Mouse (Mus musculus) frontal cortex, postnatal 14 days (tissue): ENCODE results near the gene Trim63.

Experiments
- DNase-seq, 2 experiments: peaks; one replicate each; pipeline ENCODE4 v3.0.0; 2022; ENCODE audit warnings: low spot score in 2 of 2

The Trim63 gene

DNA sequence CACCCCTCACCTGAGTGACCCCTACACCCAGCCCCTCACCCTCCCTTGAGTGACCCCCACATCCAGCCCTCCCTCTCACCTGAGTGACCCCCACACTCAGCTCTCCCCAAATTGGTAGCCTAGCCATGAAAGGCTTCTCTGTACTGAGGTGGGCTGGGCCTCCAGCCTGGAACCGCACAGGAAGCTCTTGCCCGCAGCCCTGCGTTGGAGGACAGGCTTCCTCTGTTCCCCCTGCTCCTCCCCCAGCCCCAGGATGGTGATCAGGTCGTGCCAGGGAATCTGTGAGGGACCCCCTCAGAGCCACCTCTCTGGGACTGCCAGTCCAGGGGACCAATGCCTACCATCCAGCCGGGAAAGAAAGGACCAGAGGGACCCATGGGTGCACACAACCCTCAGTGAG lies 50.4 kb downstream of the Trim63 start:
- DNase-seq = no peak

DNA sequence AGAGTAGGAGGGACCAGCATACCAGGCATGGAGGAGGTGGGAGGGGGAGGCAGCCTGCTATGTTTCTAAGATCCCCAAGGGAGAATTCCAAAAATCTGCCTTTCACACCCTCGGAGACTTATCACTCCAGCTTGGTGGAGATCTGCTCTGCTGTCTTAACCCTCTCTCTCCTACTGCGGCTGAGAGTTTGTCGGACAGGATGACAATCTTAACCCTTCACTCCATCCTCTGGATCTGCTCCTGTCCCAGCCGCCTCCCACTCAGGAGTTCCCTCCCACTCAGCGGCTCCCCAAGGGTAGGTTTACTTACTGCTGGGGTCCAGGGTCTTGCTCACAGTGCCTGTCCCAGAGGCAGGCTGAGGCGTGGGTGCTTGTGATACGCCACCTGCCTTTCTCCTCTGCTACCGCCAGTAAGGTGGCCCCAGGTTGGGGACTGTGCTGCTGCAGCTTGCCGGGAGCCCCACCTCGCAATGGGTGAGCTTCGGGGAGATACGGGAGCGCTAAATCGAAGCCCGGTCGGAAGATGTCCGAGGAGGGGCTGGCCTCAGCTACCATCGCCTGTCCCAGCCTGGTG lies 55.8 kb downstream of the Trim63 start:
- DNase-seq = peak in 1 of 2 experiments; percentile 35

DNA sequence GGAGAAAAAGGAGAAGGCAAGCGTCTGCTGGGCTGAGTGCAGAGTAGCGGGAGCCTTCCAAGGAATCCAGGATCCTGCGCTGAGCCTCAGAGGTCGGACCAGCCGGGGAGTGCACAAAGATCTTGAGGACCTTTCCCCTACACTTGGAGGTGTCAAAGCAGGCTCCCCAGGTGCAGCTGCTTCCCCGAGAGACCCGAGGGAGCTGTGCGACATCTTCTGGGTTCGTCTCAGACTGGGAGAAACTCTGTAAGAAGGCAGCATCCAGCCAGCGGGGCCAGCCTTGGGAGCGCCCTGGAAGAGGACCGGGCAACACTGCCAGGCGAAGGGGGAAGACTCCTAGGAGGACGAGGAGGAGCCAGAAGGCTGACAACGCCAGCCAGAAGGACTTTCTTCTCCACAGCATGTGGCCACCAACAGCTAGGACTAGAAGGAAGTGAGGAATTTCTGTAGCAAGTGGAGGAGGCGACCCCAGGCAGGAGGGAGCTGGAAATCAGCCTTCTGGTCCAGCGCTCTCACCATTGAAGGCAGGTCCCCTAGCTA lies 56.5 kb downstream of the Trim63 start:
- DNase-seq = no peak

DNA sequence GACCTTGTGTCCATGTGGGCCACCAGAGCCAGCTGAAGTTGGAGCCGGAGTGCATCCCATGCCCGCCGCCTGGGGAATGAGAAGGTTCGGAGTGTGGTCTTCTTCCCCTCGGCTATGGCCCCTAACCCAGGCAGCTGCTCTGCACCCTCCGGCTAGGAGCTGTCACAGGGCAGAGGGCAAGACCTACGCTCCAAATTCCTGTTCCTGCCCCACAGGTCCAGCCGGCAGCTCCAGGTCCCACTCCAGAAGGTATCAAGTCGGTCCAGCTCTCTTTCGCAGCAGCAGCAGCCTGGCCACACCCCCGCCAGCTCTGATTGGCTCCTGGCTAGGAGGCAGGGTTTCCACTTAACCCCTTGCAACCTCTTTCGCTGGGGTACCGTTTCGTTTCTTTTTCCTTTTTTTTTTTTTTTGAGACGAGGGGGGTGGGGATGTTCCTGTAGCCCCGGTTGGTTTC lies 57.4 kb downstream of the Trim63 start:
- DNase-seq = peak; percentile 74 to 80

DNA sequence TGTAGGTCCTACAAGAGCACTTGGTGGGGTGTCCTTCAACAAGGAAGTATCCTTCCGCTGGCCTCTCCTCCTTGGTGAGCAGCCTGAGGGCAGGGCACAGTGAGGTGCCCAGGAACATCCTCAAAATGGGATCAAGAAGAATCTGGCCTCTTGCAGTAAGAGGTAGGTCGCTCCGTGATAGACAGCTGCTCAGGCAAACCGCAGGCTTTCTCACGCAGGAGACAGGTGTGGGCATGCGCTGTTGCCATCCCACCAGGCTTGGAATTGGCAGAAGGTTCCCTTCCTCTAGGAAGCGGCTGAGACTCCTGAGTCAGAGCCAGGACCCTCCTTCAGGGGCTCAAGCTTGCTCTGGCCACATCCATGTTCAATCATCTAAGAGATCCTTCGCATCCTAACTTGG lies 58.4 kb downstream of the Trim63 start:
- no peak for DNase-seq

DNA sequence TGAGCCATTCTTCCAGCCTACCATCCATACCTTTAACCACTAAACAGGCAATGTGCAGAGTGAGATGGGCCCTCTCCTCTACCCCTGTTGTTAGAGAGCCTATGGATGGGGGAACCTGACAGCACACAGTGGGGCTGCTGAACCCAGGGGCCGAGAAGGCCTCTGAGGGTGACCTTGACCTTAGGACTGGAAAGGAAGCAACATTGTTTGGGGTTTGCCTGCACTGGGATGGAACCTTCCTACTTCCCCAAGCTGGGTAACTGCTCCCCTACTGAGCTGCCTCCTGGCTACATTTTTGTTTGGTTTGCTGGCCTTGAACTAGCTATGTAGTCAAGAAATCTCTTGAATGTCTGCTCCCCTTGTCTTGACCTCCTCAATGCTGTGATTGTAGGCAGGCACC lies 59.4 kb downstream of the Trim63 start:
- no peak for DNase-seq

DNA sequence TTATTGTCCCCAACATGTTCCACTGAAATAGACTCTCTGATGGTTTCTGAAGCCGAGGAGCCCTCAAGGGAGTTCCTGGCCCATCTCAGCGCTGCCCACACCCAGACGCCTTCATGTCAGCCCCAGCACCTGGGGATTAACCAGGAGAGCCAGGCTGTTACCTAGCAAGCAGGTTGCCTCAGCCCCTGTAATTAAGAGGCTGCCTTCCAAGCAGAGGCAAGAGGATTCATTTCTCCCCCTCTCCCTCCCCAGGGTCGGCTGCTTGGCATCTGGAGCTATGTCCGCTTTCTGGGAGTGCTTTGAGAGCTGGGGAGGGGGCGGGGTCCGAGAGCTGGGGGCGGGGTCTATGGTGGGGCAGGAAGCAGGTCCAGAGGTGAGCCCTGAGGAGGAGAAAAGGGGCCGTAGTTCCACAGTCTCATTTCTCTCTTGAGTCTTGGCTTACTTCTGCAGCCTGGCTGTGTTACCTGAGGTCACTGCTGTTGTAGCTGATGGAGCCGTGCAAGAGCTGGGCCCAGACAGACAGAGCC lies 63.2 kb downstream of the Trim63 start:
- DNase-seq = no peak
